Mouse (Mus musculus): Measurements from ENCODE around the gene Pmvk. TPM values are rescaled to one million over a fixed set of nuclear protein-coding genes. Genes with fewer than 3 reads are reported as not detected.

Pmvk gene
- polyA plus RNA-seq, 1 experiment from 2014 or later: 142 TPM

- Histone ChIP-seq H3K36me3 (no peaks in the 10 kb centered on the region), H3K27ac (replicated peaks) (no peak overlapping the region), H3K9ac (replicated peaks) (no peak overlapping the region), H3K27me3 (replicated peaks) (peaks cover 2% of the 10 kb centered on the region; the same call in 1 of the 2 replicates), H3K4me3 (replicated peaks) (no peak overlapping the region), H3K9me3 (replicated peaks) (no peaks in the 10 kb centered on the region), H3K4me2 (no peak overlapping the region), H3K4me1 (peaks cover 12% of the 10 kb centered on the region)
- no peak for ATAC-seq (ENCODE audit: low FRiP score)
- 40% methylated on average over 9 of the region's 9 CpGs for WGBS
Measured at GRCm38 (mm10) chr3:89508041-89508440, 53.7 kb downstream of the Pmvk start.

- Histone ChIP-seq H3K9me3 (replicated peaks) (no peaks in the 10 kb centered on the region), H3K9ac (replicated peaks) (no peak overlapping the region), H3K27me3 (replicated peaks) (peaks cover 2% of the 10 kb centered on the region; the same call in 1 of the 2 replicates), H3K4me3 (replicated peaks) (no peak overlapping the region), H3K36me3 (no peaks in the 10 kb centered on the region), H3K4me2 (peak overlapping the region; percentile 42), H3K4me1 (peaks cover 9% of the 10 kb centered on the region), H3K27ac (replicated peaks) (no peak overlapping the region)
- WGBS: 29% methylated on average over 4 of the region's 4 CpGs
- peak; percentile 67; the same call in 1 of the 2 replicates for ATAC-seq (ENCODE audit: low FRiP score)
Measured at GRCm38 (mm10) chr3:89510979-89511378, 56.6 kb downstream of the Pmvk start.

- H3K27me3 ChIP-seq (replicated peaks): peaks cover 2% of the 10 kb centered on the region; the same call in 1 of the 2 replicates
- no peaks in the 10 kb centered on the region for H3K36me3 ChIP-seq
- WGBS: 23% methylated on average over 15 of the region's 15 CpGs
- H3K4me3 ChIP-seq (replicated peaks): no peak overlapping the region
- peak; percentile 72; the same call in 1 of the 2 replicates for ATAC-seq (ENCODE audit: low FRiP score)
- H3K4me2 ChIP-seq: peak overlapping the region; percentile 42
- H3K4me1 ChIP-seq: peaks cover 9% of the 10 kb centered on the region
- H3K9me3 ChIP-seq (replicated peaks): 0 out of 2 replicates have a peak, but pooled peaks cover 1% of the 10 kb centered on the region
- H3K27ac ChIP-seq (replicated peaks): no peak overlapping the region
- no peak overlapping the region; the same call in 1 of the 2 replicates for H3K9ac ChIP-seq (replicated peaks)
Measured at GRCm38 (mm10) chr3:89511400-89511799, 57.1 kb downstream of the Pmvk start.

GRCm38 (mm10) chr3:89512225-89512624 lies 57.9 kb downstream of the Pmvk start:
- WGBS: 95% methylated on average over 2 of the region's 2 CpGs
- Histone ChIP-seq H3K9me3 (replicated peaks) (peaks cover 7% of the 10 kb centered on the region; the same call in 1 of the 2 replicates), H3K4me2 (no peak overlapping the region), H3K36me3 (no peaks in the 10 kb centered on the region), H3K4me3 (replicated peaks) (no peak overlapping the region), H3K9ac (replicated peaks) (no peak overlapping the region), H3K27me3 (replicated peaks) (peaks cover 2% of the 10 kb centered on the region; the same call in 1 of the 2 replicates), H3K4me1 (peaks cover 9% of the 10 kb centered on the region), H3K27ac (replicated peaks) (no peak overlapping the region)
- ATAC-seq (ENCODE audit: low FRiP score): no peak

- H3K9ac ChIP-seq (replicated peaks): no peak overlapping the region
- 77% methylated on average over 11 of the region's 11 CpGs for WGBS
- 0 out of 2 replicates have a peak, but pooled peaks cover 2% of the 10 kb centered on the region for H3K27me3 ChIP-seq (replicated peaks)
- H3K4me1 ChIP-seq: peaks cover 20% of the 10 kb centered on the region
- no peak overlapping the region for H3K4me3 ChIP-seq (replicated peaks)
- H3K36me3 ChIP-seq: no peaks in the 10 kb centered on the region
- no peak overlapping the region for H3K27ac ChIP-seq (replicated peaks)
- no peak overlapping the region for H3K4me2 ChIP-seq
- ATAC-seq (ENCODE audit: low FRiP score): no peak
- peaks cover 7% of the 10 kb centered on the region; the same call in 1 of the 2 replicates for H3K9me3 ChIP-seq (replicated peaks)
Measured at GRCm38 (mm10) chr3:89515444-89515843, 61.1 kb downstream of the Pmvk start.

GRCm38 (mm10) chr3:89516321-89516720 lies 62.0 kb downstream of the Pmvk start:
- no peak for ATAC-seq (ENCODE audit: low FRiP score)
- 89% methylated on average over 5 of the region's 5 CpGs for WGBS
- no peak overlapping the region for H3K27ac ChIP-seq (replicated peaks)
- peaks cover 7% of the 10 kb centered on the region; the same call in 1 of the 2 replicates for H3K9me3 ChIP-seq (replicated peaks)
- no peak overlapping the region for H3K4me2 ChIP-seq
- H3K36me3 ChIP-seq: no peaks in the 10 kb centered on the region
- no peak overlapping the region for H3K9ac ChIP-seq (replicated peaks)
- H3K4me1 ChIP-seq: peaks cover 22% of the 10 kb centered on the region
- 0 out of 2 replicates have a peak, but pooled peaks cover 2% of the 10 kb centered on the region for H3K27me3 ChIP-seq (replicated peaks)
- no peak overlapping the region for H3K4me3 ChIP-seq (replicated peaks)

Other genes with a start within 250 kb of the Pmvk start
- gene Thbs3, start 239.4 kb upstream of the Pmvk start, polyA plus RNA-seq (2015; fragmentation: Nextera tagmentation; extraction: Ambion mirVana): 38.6 and 48.2 TPM in 2 replicates
- 159 and 171 TPM in 2 replicates for gene Mtx1, start 227.5 kb upstream of the Pmvk start, polyA plus RNA-seq (2015; fragmentation: Nextera tagmentation; extraction: Ambion mirVana)
- 0.56 and 0.79 TPM in 2 replicates for gene Muc1, start 225.5 kb upstream of the Pmvk start, polyA plus RNA-seq (2015; fragmentation: Nextera tagmentation; extraction: Ambion mirVana)
- gene Krtcap2, start 208.6 kb upstream of the Pmvk start, polyA plus RNA-seq (2015; fragmentation: Nextera tagmentation; extraction: Ambion mirVana): 221 and 222 TPM in 2 replicates
- 63.0 and 76.6 TPM in 2 replicates for gene Trim46, start 208.2 kb upstream of the Pmvk start, polyA plus RNA-seq (2015; fragmentation: Nextera tagmentation; extraction: Ambion mirVana)
- 85.0 and 95.8 TPM in 2 replicates for gene Dpm3, start 195.2 kb upstream of the Pmvk start, polyA plus RNA-seq (2015; fragmentation: Nextera tagmentation; extraction: Ambion mirVana)
- gene Slc50a1, start 184.0 kb upstream of the Pmvk start, polyA plus RNA-seq (2015; fragmentation: Nextera tagmentation; extraction: Ambion mirVana): 40.9 and 49.3 TPM in 2 replicates
- 9.7 and 16.5 TPM in 2 replicates for gene Efna1, start 173.4 kb upstream of the Pmvk start, polyA plus RNA-seq (2015; fragmentation: Nextera tagmentation; extraction: Ambion mirVana)
- 95.8 and 107 TPM in 2 replicates for gene Efna3, start 131.6 kb upstream of the Pmvk start, polyA plus RNA-seq (2015; fragmentation: Nextera tagmentation; extraction: Ambion mirVana)
- gene Efna4, start 116.5 kb upstream of the Pmvk start, polyA plus RNA-seq (2015; fragmentation: Nextera tagmentation; extraction: Ambion mirVana): 3.0 and 5.9 TPM in 2 replicates
- gene Adam15, start 104.5 kb upstream of the Pmvk start, polyA plus RNA-seq (2015; fragmentation: Nextera tagmentation; extraction: Ambion mirVana): 69.9 and 71.9 TPM in 2 replicates
- gene Dcst2, start 92.6 kb upstream of the Pmvk start, polyA plus RNA-seq (2015; fragmentation: Nextera tagmentation; extraction: Ambion mirVana): 0.18 and 0.26 TPM in 2 replicates
- gene Dcst1, start 89.3 kb upstream of the Pmvk start, polyA plus RNA-seq (2015; fragmentation: Nextera tagmentation; extraction: Ambion mirVana): 0.86 and 1.2 TPM in 2 replicates
- 0.73 and 1.5 TPM in 2 replicates for gene Zbtb7b, start 59.8 kb upstream of the Pmvk start, polyA plus RNA-seq (2015; fragmentation: Nextera tagmentation; extraction: Ambion mirVana)
- gene Lenep, start 51.7 kb upstream of the Pmvk start, polyA plus RNA-seq (2015; fragmentation: Nextera tagmentation; extraction: Ambion mirVana): 0.18 and 2.1 TPM in 2 replicates
- gene Flad1, start 42.7 kb upstream of the Pmvk start, polyA plus RNA-seq (2015; fragmentation: Nextera tagmentation; extraction: Ambion mirVana): 32.7 and 33.1 TPM in 2 replicates
- 79.3 and 153 TPM in 2 replicates for gene Cks1b, start 36.2 kb upstream of the Pmvk start, polyA plus RNA-seq (2015; fragmentation: Nextera tagmentation; extraction: Ambion mirVana)
- 22.0 and 35.3 TPM in 2 replicates for gene Shc1, start 36.1 kb upstream of the Pmvk start, polyA plus RNA-seq (2015; fragmentation: Nextera tagmentation; extraction: Ambion mirVana)
- gene Pygo2, start 24.3 kb upstream of the Pmvk start, polyA plus RNA-seq (2015; fragmentation: Nextera tagmentation; extraction: Ambion mirVana): 38.8 and 41.1 TPM in 2 replicates
- 16.1 and 23.2 TPM in 2 replicates for gene Pbxip1, start 17.8 kb upstream of the Pmvk start, polyA plus RNA-seq (2015; fragmentation: Nextera tagmentation; extraction: Ambion mirVana)
- gene Kcnn3, start 65.6 kb downstream of the Pmvk start, polyA plus RNA-seq (2015; fragmentation: Nextera tagmentation; extraction: Ambion mirVana): 8.5 and 12.1 TPM in 2 replicates